Mouse (Mus musculus) liver, embryonic 14.5 days (tissue): ENCODE results near the gene Mcemp1. TPM values are rescaled to one million over a fixed set of nuclear protein-coding genes. Genes with fewer than 3 reads are reported as not detected.

Experiments
- ATAC-seq: fragments of 200-750 bp; cut with Nextera tagmentation; 2 replicates; pipeline ENCODE4 v1.8.0; 2017; ENCODE audit warnings: moderate number of reproducible peaks, mild to moderate bottlenecking, moderate library complexity; ENCODE audit not compliant: insufficient read depth
- DNase-seq, 3 experiments: peaks; one replicate each; pipeline ENCODE4 v3.0.0-alpha.2; 2012 to 2013; ENCODE audit warnings: low read depth in 3 of 3, low spot score in 3 of 3
- H3K27ac ChIP-seq: fragments of 300-500 bp; sonication (generic); 2 replicates; pipeline ENCODE4 v1.5.1; 2014; ENCODE audit warnings: moderate library complexity, mild to moderate bottlenecking, control low read depth, inconsistent platforms
- H3K27me3 ChIP-seq: fragments of 300-500 bp; sonication (generic); 2 replicates; pipeline ENCODE4 v1.6.1; 2014; ENCODE audit warnings: mild to moderate bottlenecking, low read length, moderate library complexity; ENCODE audit not compliant: control insufficient read depth, insufficient read depth
- H3K36me3 ChIP-seq: fragments of 300-500 bp; sonication (generic); replicated peaks from 2 replicates; pipeline ENCODE4 v1.6.1; 2014; ENCODE audit warnings: low read depth; ENCODE audit not compliant: control insufficient read depth, insufficient read depth
- H3K4me1 ChIP-seq, 2 experiments: fragments of 200-500 bp in 1 of 2; fragments of 300-500 bp in 1 of 2; sonication (generic) in 1 of 2; replicated peaks; 2 replicates each; pipeline ENCODE4 v1.6.1; 2012 to 2014; ENCODE audit warnings: antibody characterized with exemption in 1 of 2, inconsistent platforms in 1 of 2, low read length in 1 of 2; ENCODE audit not compliant: control insufficient read depth in 2 of 2, insufficient read depth in 2 of 2
- H3K4me2 ChIP-seq: fragments of 300-500 bp; sonication (generic); 2 replicates; pipeline ENCODE4 v1.6.1; 2014; ENCODE audit warnings: low read depth, mild to moderate bottlenecking, control low read depth, moderate library complexity
- H3K4me3 ChIP-seq, 2 experiments: fragments of 200-500 bp in 1 of 2; fragments of 300-500 bp in 1 of 2; sonication (generic) in 1 of 2; 2 replicates each; pipeline ENCODE4 v1.5.1; 2012 to 2014; ENCODE audit warnings: low read depth in 2 of 2, low read length in 2 of 2, mild to moderate bottlenecking in 2 of 2, control low read depth in 1 of 2, inconsistent platforms in 1 of 2, moderate library complexity in 1 of 2; ENCODE audit not compliant: insufficient read depth in 1 of 2
- H3K9ac ChIP-seq: fragments of 300-500 bp; sonication (generic); replicated peaks from 2 replicates; pipeline ENCODE4 v1.6.1; 2014; ENCODE audit warnings: mild to moderate bottlenecking, control low read depth, moderate library complexity
- H3K9me3 ChIP-seq: fragments of 300-500 bp; sonication (generic); 2 replicates; pipeline ENCODE4 v1.6.1; 2016; ENCODE audit warnings: low read length, mixed read lengths; ENCODE audit not compliant: control insufficient read depth
- CTCF ChIP-seq: IDR thresholded peaks from 2 replicates; pipeline ENCODE4 v1.5.1; 2016; ENCODE audit warnings: antibody characterized with exemption, low read depth, control low read depth
- EP300 ChIP-seq: IDR thresholded peaks from 2 replicates; pipeline ENCODE4 v1.6.1; 2016; ENCODE audit warnings: antibody characterized with exemption, low read depth
- WGBS: fragments of 180-500 bp; shearing (Covaris S2); extraction: QIAGEN DNeasy Blood & Tissue Kit; methylation state at CpG from one replicate; pipeline ENCODE4 v1.1.7; 2014; ENCODE audit not compliant: insufficient replicate concordance; 5-methylcytosine and 5-hydroxymethylcytosine counted together
- polyA plus RNA-seq, 2 experiments: library from polyadenylated mRNA; depleted of rRNA in 1 of 2; stranded (reverse) in 1 of 2; unstranded in 1 of 2; fragments of >200 nt; fragmentation: Nextera tagmentation in 1 of 2; extraction: Ambion mirVana in 1 of 2; gene quantifications; 2 replicates each; pipeline versions ENCODE4 v1.2.1 to v1.2.3; 2012 to 2014

Mcemp1 gene
- polyA plus RNA-seq, 2 experiments = 1.9 to 3.7 TPM

- ATAC-seq = no peak
- H3K4me3 ChIP-seq = no peak overlapping the region
- DNase-seq = no peak
- H3K4me1 ChIP-seq = peaks cover 0 to 6% of the 10 kb centered on the region in 2 experiments; a peak in 2 of 4 replicates
- H3K9ac ChIP-seq = no peak overlapping the region
- 62% methylated on average over 6 of the region's 6 CpGs for WGBS
- no peaks in the 10 kb centered on the region for H3K9me3 ChIP-seq
- no peaks in the 10 kb centered on the region for H3K36me3 ChIP-seq
- no peak overlapping the region for H3K27ac ChIP-seq
- no peaks in the 10 kb centered on the region for H3K27me3 ChIP-seq
- H3K4me2 ChIP-seq = no peak overlapping the region
- TF ChIP-seq EP300 (no peak), CTCF (no peak)
Observed at GRCm38 (mm10) chr8:3646824-3647531, 18.6 kb upstream of the Mcemp1 start.

- H3K9me3 ChIP-seq = no peaks in the 10 kb centered on the region
- DNase-seq (no peak), ATAC-seq (no peak)
- no peaks in the 10 kb centered on the region for H3K36me3 ChIP-seq
- H3K27me3 ChIP-seq = no peaks in the 10 kb centered on the region
- TF ChIP-seq EP300 (no peak), CTCF (no peak)
- WGBS = 67% methylated on average over 4 of the region's 4 CpGs
- no peak overlapping the region for H3K9ac ChIP-seq
- no peak overlapping the region for H3K4me2 ChIP-seq
- H3K4me1 ChIP-seq = peaks cover 0 to 6% of the 10 kb centered on the region in 2 experiments; a peak in 2 of 4 replicates
- H3K4me3 ChIP-seq = no peak overlapping the region
- H3K27ac ChIP-seq = no peak overlapping the region
Observed at GRCm38 (mm10) chr8:3647561-3647960, 18.0 kb upstream of the Mcemp1 start.

GRCm38 (mm10) chr8:3648268-3648667 lies 17.3 kb upstream of the Mcemp1 start:
- H3K4me1 ChIP-seq = peaks cover 0 to 6% of the 10 kb centered on the region in 2 experiments; a peak in 2 of 4 replicates
- H3K9me3 ChIP-seq = no peaks in the 10 kb centered on the region
- H3K4me3 ChIP-seq = no peak overlapping the region
- no peak for DNase-seq
- TF ChIP-seq CTCF = no peak
- TF ChIP-seq EP300 = no peak
- H3K9ac ChIP-seq = no peak overlapping the region
- H3K27ac ChIP-seq = no peak overlapping the region
- 39% methylated on average over 2 of the region's 2 CpGs for WGBS
- no peak overlapping the region for H3K4me2 ChIP-seq
- no peaks in the 10 kb centered on the region for H3K36me3 ChIP-seq
- no peak for ATAC-seq
- no peaks in the 10 kb centered on the region for H3K27me3 ChIP-seq

- H3K9me3 ChIP-seq = no peaks in the 10 kb centered on the region
- no peak overlapping the region for H3K9ac ChIP-seq
- TF ChIP-seq CTCF (no peak), EP300 (no peak)
- DNase-seq (no peak), ATAC-seq (no peak)
- H3K4me2 ChIP-seq = no peak overlapping the region
- peaks cover 0 to 6% of the 10 kb centered on the region in 2 experiments; a peak in 2 of 4 replicates for H3K4me1 ChIP-seq
- H3K36me3 ChIP-seq = no peaks in the 10 kb centered on the region
- H3K4me3 ChIP-seq = no peak overlapping the region
- no peak overlapping the region for H3K27ac ChIP-seq
- 16% methylated on average over 1 of the region's 1 CpGs for WGBS
- no peaks in the 10 kb centered on the region for H3K27me3 ChIP-seq
Observed at GRCm38 (mm10) chr8:3648990-3649389, 16.6 kb upstream of the Mcemp1 start.

GRCm38 (mm10) chr8:3652845-3653244 lies 12.7 kb upstream of the Mcemp1 start:
- ATAC-seq = no peak
- no peak overlapping the region for H3K27ac ChIP-seq
- DNase-seq = no peak
- no peak overlapping the region for H3K4me3 ChIP-seq
- H3K4me1 ChIP-seq = peaks cover 0 to 5% of the 10 kb centered on the region in 2 experiments; a peak in 2 of 4 replicates
- H3K9me3 ChIP-seq = no peaks in the 10 kb centered on the region
- no peaks in the 10 kb centered on the region for H3K36me3 ChIP-seq
- 25% methylated on average over 3 of the region's 3 CpGs for WGBS
- H3K27me3 ChIP-seq = no peaks in the 10 kb centered on the region
- TF ChIP-seq EP300 = no peak
- no peak for TF ChIP-seq CTCF
- no peak overlapping the region for H3K4me2 ChIP-seq
- H3K9ac ChIP-seq = no peak overlapping the region
